Comparison of ENCODE assay signal across 8 mouse cellular contexts in genomic region chr17:29093961-29094309, GRCm38 (mm10). TPM values are rescaled to one million over a fixed set of nuclear protein-coding genes. Genes with fewer than 3 reads are reported as not detected.
A peak's percentile ranks its signal among the peaks of the same experiment; 100 is the strongest.
DNase-seq lines count a peak whose midpoint lies in the region; ATAC-seq and TF ChIP-seq lines count a peak whose summit lies in the region.

No protein-coding gene starts in this region.

- H3K4me2 ChIP-seq in embryonic facial prominence, embryonic 12.5 days (replicated peaks) = peak overlapping the region; percentile 77
- H3K4me2 ChIP-seq in hindbrain, embryonic 16.5 days (ENCODE audit: low read length) = peak overlapping the region; percentile 55
- H3K4me2 ChIP-seq in midbrain, postnatal 0 days (ENCODE audit: low read depth, low read length, poor library complexity, severe bottlenecking) = peak overlapping the region; percentile 84

- no peaks in the 10 kb centered on the region for H3K36me3 ChIP-seq in embryonic facial prominence, embryonic 12.5 days
- peaks cover 4% of the 10 kb centered on the region; the same call in 1 of the 2 replicates for H3K36me3 ChIP-seq in hindbrain, embryonic 16.5 days (ENCODE audit: control insufficient read depth, insufficient read depth, low read length)
- H3K36me3 ChIP-seq in midbrain, postnatal 0 days (ENCODE audit: insufficient read depth, low read length) = peaks cover 8% of the 10 kb centered on the region

- TF ChIP-seq POLR2A in lung, adult 2 months (IDR thresholded peaks at IDR 0.05; ENCODE audit: borderline replicate concordance, extremely low read depth, low read depth, low read length) = no peak

- H3K27ac ChIP-seq in embryonic facial prominence, embryonic 12.5 days = no peak overlapping the region
- peak overlapping the region; percentile 41; the same call in 1 of the 2 replicates for H3K27ac ChIP-seq in hindbrain, embryonic 16.5 days (ENCODE audit: low read depth, low read length)
- peak overlapping the region; percentile 81 for H3K27ac ChIP-seq in midbrain, postnatal 0 days (ENCODE audit: low read depth, low read length)

- no peak for TF ChIP-seq CTCF in lung, adult 2 months (IDR thresholded peaks at IDR 0.05; ENCODE audit: insufficient read depth, low read length)
- TF ChIP-seq CTCF in midbrain, postnatal 0 days (IDR thresholded peaks at IDR 0.05) = no peak

- H3K4me3 ChIP-seq in lung, adult 2 months (replicated peaks; ENCODE audit: extremely low read depth, low read depth, low read length) = peak overlapping the region; percentile 76
- H3K4me3 ChIP-seq in embryonic facial prominence, embryonic 12.5 days = peak overlapping the region; percentile 45
- H3K4me3 ChIP-seq in hindbrain, embryonic 16.5 days (ENCODE audit: low read length) = peak overlapping the region; percentile 55
- H3K4me3 ChIP-seq in midbrain, postnatal 0 days (ENCODE audit: low read depth, low read length) = peak overlapping the region; percentile 71

- H3K27me3 ChIP-seq in embryonic facial prominence, embryonic 12.5 days = peaks cover 48% of the 10 kb centered on the region
- no peaks in the 10 kb centered on the region for H3K27me3 ChIP-seq in hindbrain, embryonic 16.5 days (replicated peaks; ENCODE audit: control insufficient read depth, insufficient read depth, low read length)
- H3K27me3 ChIP-seq in midbrain, postnatal 0 days (ENCODE audit: insufficient read depth, low read length) = no peaks in the 10 kb centered on the region

- no peak for DNase-seq in lung, adult 2 months
- DNase-seq in lung, postnatal 10 days = no peak
- no peak for DNase-seq in midbrain, postnatal 0 days (ENCODE audit: low spot score)
- DNase-seq in adrenal gland, postnatal 14 days = no peak
- DNase-seq in spleen, postnatal 14 days (ENCODE audit: low spot score in 2 of 2) = no peak
- DNase-seq in lung, postnatal 4 days = no peak

- H3K4me1 ChIP-seq in lung, adult 2 months (ENCODE audit: control insufficient read depth, insufficient read depth, low read length) = peaks cover 7% of the 10 kb centered on the region; the same call in 1 of the 2 replicates
- peaks cover 15% of the 10 kb centered on the region for H3K4me1 ChIP-seq in embryonic facial prominence, embryonic 12.5 days
- peaks cover 2% of the 10 kb centered on the region; the same call in 1 of the 2 replicates for H3K4me1 ChIP-seq in hindbrain, embryonic 16.5 days (ENCODE audit: control insufficient read depth, insufficient read depth, low read depth, low read length)
- H3K4me1 ChIP-seq in midbrain, postnatal 0 days (ENCODE audit: insufficient read depth, low read length) = no peaks in the 10 kb centered on the region

- H3K9ac ChIP-seq in embryonic facial prominence, embryonic 12.5 days = peak overlapping the region; percentile 53; the same call in 1 of the 2 replicates
- peak overlapping the region; percentile 74 for H3K9ac ChIP-seq in hindbrain, embryonic 16.5 days (ENCODE audit: low read depth, low read length)
- H3K9ac ChIP-seq in midbrain, postnatal 0 days (replicated peaks; ENCODE audit: low read length, poor library complexity, severe bottlenecking) = peak overlapping the region; percentile 81

- 0 out of 2 replicates have a peak, but pooled peaks have one; percentile 3 for ATAC-seq in embryonic facial prominence, embryonic 12.5 days (ENCODE audit: insufficient number of reproducible peaks, insufficient read depth, low FRiP score, low TSS enrichment)
- peak; percentile 27; the same call in 1 of the 2 replicates for ATAC-seq in hindbrain, embryonic 16.5 days
- no peak for ATAC-seq in midbrain, postnatal 0 days (ENCODE audit: low FRiP score)

- WGBS in lung, adult 2 months = under 1% methylated on average over 24 of the region's 24 CpGs
- WGBS in embryonic facial prominence, embryonic 12.5 days = 2% methylated on average over 24 of the region's 24 CpGs
- 2% methylated on average over 24 of the region's 24 CpGs for WGBS in hindbrain, embryonic 16.5 days
- WGBS in midbrain, postnatal 0 days = under 1% methylated on average over 24 of the region's 24 CpGs

- no peaks in the 10 kb centered on the region for H3K9me3 ChIP-seq in embryonic facial prominence, embryonic 12.5 days
- H3K9me3 ChIP-seq in hindbrain, embryonic 16.5 days (ENCODE audit: control insufficient read depth, low read length) = no peaks in the 10 kb centered on the region
- H3K9me3 ChIP-seq in midbrain, postnatal 0 days (ENCODE audit: low read length) = no peaks in the 10 kb centered on the region

RNA-seq across cellular contexts. Expression of gene Cdkn1a, which starts 3.2 kb away (rescaled TPM):
- polyA plus RNA-seq in lung, adult 2 months (2012; rRNA removed) = 70.3 and 91.5 TPM in 2 replicates
- 48.2 and 55.6 TPM in 2 replicates for polyA plus RNA-seq in embryonic facial prominence, embryonic 12.5 days (2016; fragmentation: Nextera tagmentation; extraction: Ambion mirVana)
- polyA plus RNA-seq in hindbrain, embryonic 16.5 days (2015; fragmentation: Nextera tagmentation; extraction: Ambion mirVana) = 138 and 184 TPM in 2 replicates
- total RNA-seq in midbrain, postnatal 0 days (2014; rRNA removed) = 44.4 and 57.7 TPM in 2 replicates
- polyA plus RNA-seq in midbrain, postnatal 0 days (2015; fragmentation: Nextera tagmentation; extraction: Ambion mirVana) = 220 and 237 TPM in 2 replicates
- 126 and 202 TPM in 2 replicates for total RNA-seq in adrenal gland, postnatal 14 days (2021)

RNA-seq across cellular contexts. Expression of gene Rab44, which starts 20.0 kb away (rescaled TPM):
- 13.0 and 15.7 TPM in 2 replicates for polyA plus RNA-seq in lung, adult 2 months (2012; rRNA removed)
- polyA plus RNA-seq in embryonic facial prominence, embryonic 12.5 days (2016; fragmentation: Nextera tagmentation; extraction: Ambion mirVana) = 0.27 and 0.55 TPM in 2 replicates
- polyA plus RNA-seq in hindbrain, embryonic 16.5 days (2015; fragmentation: Nextera tagmentation; extraction: Ambion mirVana) = 0.06 and 0.26 TPM in 2 replicates
- not detected in 2 replicates for total RNA-seq in midbrain, postnatal 0 days (2014; rRNA removed)
- polyA plus RNA-seq in midbrain, postnatal 0 days (2015; fragmentation: Nextera tagmentation; extraction: Ambion mirVana) = not detected in 2 replicates
- 0.33 and 0.38 TPM in 2 replicates for total RNA-seq in adrenal gland, postnatal 14 days (2021)
